Mouse (Mus musculus) MEL (cell line): ENCODE results near the gene Eif2b5. TPM values are rescaled to one million over a fixed set of nuclear protein-coding genes. Genes with fewer than 3 reads are reported as not detected.
"Not testable (repeated sequence)": the region's sequence is repeated elsewhere in the genome, so short reads cannot be mapped to it uniquely, and the experiment has no call there.

Source experiments
- DNase-seq: peaks from one replicate; pipeline ENCODE4 v3.0.0; 2011; ENCODE audit warnings: low read depth, low spot score
- H3K27ac ChIP-seq: 2 replicates; pipeline ENCODE4 v1.5.1; 2012; ENCODE audit warnings: low read depth, mild to moderate bottlenecking, control low read depth, low read length, moderate library complexity; ENCODE audit not compliant: control insufficient read depth
- H3K27me3 ChIP-seq, 2 experiments: fragments of 150-350 bp in 1 of 2; sonication (generic) in 1 of 2; 2 replicates each; pipeline ENCODE4 v1.6.1; 2012; ENCODE audit warnings: low read length in 2 of 2, mild to moderate bottlenecking in 2 of 2, improper control_type of control experiment in 1 of 2, moderate library complexity in 1 of 2; ENCODE audit not compliant: insufficient read depth in 2 of 2, control insufficient read depth in 1 of 2
- H3K36me3 ChIP-seq, 2 experiments: 2 replicates each; pipeline ENCODE4 v1.6.1; 2012 to 2014; ENCODE audit warnings: low read length in 2 of 2, improper control_type of control experiment in 1 of 2, inconsistent platforms in 1 of 2, mild to moderate bottlenecking in 1 of 2; ENCODE audit not compliant: insufficient read depth in 2 of 2, control insufficient read depth in 1 of 2
- H3K4me1 ChIP-seq, 2 experiments: fragments of 150-350 bp in 1 of 2; sonication (generic) in 1 of 2; 2 replicates each; pipeline ENCODE4 v1.6.1; 2012; ENCODE audit warnings: low read length in 2 of 2, improper control_type of control experiment in 1 of 2, mild to moderate bottlenecking in 1 of 2; ENCODE audit not compliant: insufficient read depth in 2 of 2, control insufficient read depth in 1 of 2
- H3K4me3 ChIP-seq, 2 experiments: fragments of 150-350 bp in 1 of 2; sonication (generic) in 1 of 2; 2 replicates each; pipeline ENCODE4 v1.5.1; 2012; ENCODE audit warnings: low read depth in 2 of 2, low read length in 2 of 2, mild to moderate bottlenecking in 2 of 2, moderate library complexity in 2 of 2, control low read depth in 1 of 2, improper control_type of control experiment in 1 of 2; ENCODE audit not compliant: control insufficient read depth in 1 of 2, insufficient read depth in 1 of 2
- H3K79me2 ChIP-seq: 2 replicates; pipeline ENCODE4 v1.6.1; 2012; ENCODE audit warnings: mild to moderate bottlenecking, low read length, moderate library complexity; ENCODE audit not compliant: control insufficient read depth, poor library complexity, insufficient read depth
- H3K9ac ChIP-seq: 2 replicates; pipeline ENCODE4 v1.6.1; 2012; ENCODE audit warnings: low read depth, mild to moderate bottlenecking, control low read depth, low read length, moderate library complexity; ENCODE audit not compliant: control insufficient read depth, poor library complexity, severe bottlenecking
- H3K9me3 ChIP-seq: fragments of 150-350 bp; sonication (generic); replicated peaks from 2 replicates; pipeline ENCODE4 v1.6.1; 2012; ENCODE audit warnings: mild to moderate bottlenecking, low read length, improper control_type of control experiment, moderate library complexity; ENCODE audit not compliant: insufficient read depth
- CHD2 ChIP-seq: IDR thresholded peaks from 2 replicates; pipeline ENCODE4 v1.6.1; 2011; ENCODE audit warnings: low read length, improper control_type of control experiment
- E2F4 ChIP-seq: IDR thresholded peaks from 2 replicates; pipeline ENCODE4 v1.6.1; 2011; ENCODE audit warnings: low read depth, low read length, improper control_type of control experiment, borderline replicate concordance
- ELF1 ChIP-seq: IDR thresholded peaks from 2 replicates; pipeline ENCODE4 v1.6.1; 2014; ENCODE audit warnings: low read depth, mild to moderate bottlenecking, inconsistent platforms, low read length, improper control_type of control experiment, moderate library complexity
- HCFC1 ChIP-seq: IDR thresholded peaks from 2 replicates; pipeline ENCODE4 v1.6.1; 2012; ENCODE audit warnings: low read depth, mild to moderate bottlenecking, inconsistent platforms, low read length, improper control_type of control experiment, moderate library complexity
- MAZ ChIP-seq: IDR thresholded peaks from 2 replicates; pipeline ENCODE4 v1.6.1; 2012; ENCODE audit warnings: low read depth, mild to moderate bottlenecking, inconsistent platforms, low read length, improper control_type of control experiment
- MEF2A ChIP-seq: IDR thresholded peaks from 2 replicates; pipeline ENCODE4 v1.6.1; 2014; ENCODE audit warnings: low read depth, mild to moderate bottlenecking, inconsistent platforms, low read length, improper control_type of control experiment; ENCODE audit not compliant: poor library complexity, insufficient replicate concordance, severe bottlenecking; ENCODE audit errors: extremely low read depth
- RCOR1 ChIP-seq: IDR thresholded peaks from 2 replicates; pipeline ENCODE4 v1.6.1; 2012; ENCODE audit warnings: low read depth, mild to moderate bottlenecking, inconsistent platforms, low read length, improper control_type of control experiment
- TBP ChIP-seq: IDR thresholded peaks from 2 replicates; pipeline ENCODE4 v1.8.0; 2011; ENCODE audit warnings: low read depth, low read length, improper control_type of control experiment
- TCF12 ChIP-seq: IDR thresholded peaks from 2 replicates; pipeline ENCODE4 v1.6.1; 2014; ENCODE audit warnings: low read depth, mild to moderate bottlenecking, inconsistent platforms, low read length, improper control_type of control experiment, moderate library complexity
- USF2 ChIP-seq, 2 experiments: IDR thresholded peaks; 2 replicates each; pipeline ENCODE4 v1.6.1; 2011 to 2012; ENCODE audit warnings: improper control_type of control experiment in 2 of 2, low read length in 2 of 2, borderline replicate concordance in 1 of 2, inconsistent platforms in 1 of 2, low read depth in 1 of 2, mild to moderate bottlenecking in 1 of 2; ENCODE audit not compliant: insufficient read depth in 1 of 2
- ZKSCAN1 ChIP-seq: IDR thresholded peaks from 2 replicates; pipeline ENCODE4 v1.6.1; 2012; ENCODE audit warnings: low read depth, mild to moderate bottlenecking, inconsistent platforms, low read length, improper control_type of control experiment, moderate library complexity
- polyA plus RNA-seq, 2 experiments: library from polyadenylated mRNA; stranded (reverse) in 1 of 2; unstranded in 1 of 2; fragments of >175 nt in 1 of 2; fragments of >200 nt in 1 of 2; gene quantifications; 2 replicates each; pipeline versions ENCODE4 v1.2.1 to v1.2.4; 2012; ENCODE audit warnings: low replicate concordance in 2 of 2, low read depth in 1 of 2; ENCODE audit not compliant: insufficient read length in 2 of 2, insufficient read depth in 1 of 2, missing spikeins in 1 of 2
- total RNA-seq: library from RNA; depleted of rRNA; stranded (reverse); fragments of 300-350 nt; gene quantifications from 2 replicates; pipeline ENCODE4 v1.2.3, GENCODE M21; 2012

The Eif2b5 gene
- total and polyA plus RNA-seq, 3 experiments: 91.1 to 131 (median 115) TPM

- H3K4me1 ChIP-seq: peaks cover 0 to 10% of the 10 kb centered on the region in 2 experiments; a peak in 2 of 4 replicates
- no peak for TF ChIP-seq MEF2A
- TF ChIP-seq TBP: no peak
- TF ChIP-seq E2F4: no peak
- no peak for TF ChIP-seq RCOR1
- no peak for TF ChIP-seq MAZ
- no peak for TF ChIP-seq USF2 (IDR thresholded peaks at IDR 0.05; ENCODE audit: borderline replicate concordance in 1 of 2, insufficient read depth in 1 of 2, low read depth in 1 of 2, low read length in 2 of 2)
- TF ChIP-seq HCFC1: no peak
- TF ChIP-seq CHD2: no peak
- no peaks in the 10 kb centered on the region for H3K79me2 ChIP-seq
- no peak overlapping the region for H3K4me3 ChIP-seq
- no peak overlapping the region for H3K27ac ChIP-seq
- H3K36me3 ChIP-seq: no peaks in the 10 kb centered on the region; a peak in 1 of 4 replicates
- H3K9me3 ChIP-seq: no peaks in the 10 kb centered on the region
- H3K9ac ChIP-seq: no peak overlapping the region
- H3K27me3 ChIP-seq: peaks cover 0 to 3% of the 10 kb centered on the region in 2 experiments; a peak in 1 of 4 replicates
- DNase-seq: no peak
These were observed 12.6 kb upstream of the Eif2b5 start for GRCm38 (mm10) chr16:20486048-20486447.

GRCm38 (mm10) chr16:20488151-20488550, 10.5 kb upstream of the Eif2b5 start:
- no peak for DNase-seq
- Histone ChIP-seq H3K27ac (no peak overlapping the region), H3K9me3 (no peaks in the 10 kb centered on the region), H3K36me3 (peaks cover 0 to under 1% of the 10 kb centered on the region in 2 experiments; a peak in 2 of 4 replicates), H3K9ac (no peak overlapping the region), H3K4me1 (peaks cover 0 to 10% of the 10 kb centered on the region in 2 experiments; a peak in 2 of 4 replicates), H3K4me3 (no peak overlapping the region), H3K79me2 (no peaks in the 10 kb centered on the region), H3K27me3 (peaks cover 0 to 3% of the 10 kb centered on the region in 2 experiments; a peak in 1 of 4 replicates)
- TF ChIP-seq CHD2: no peak
- TF ChIP-seq ZKSCAN1: no peak
- no peak for TF ChIP-seq TCF12
- TF ChIP-seq ELF1: no peak

GRCm38 (mm10) chr16:20488751-20489150, 9.9 kb upstream of the Eif2b5 start:
- not testable (repeated sequence) for H3K4me1 ChIP-seq, H3K4me3 ChIP-seq, H3K79me2 ChIP-seq, H3K27me3 ChIP-seq, H3K9me3 ChIP-seq, H3K27ac ChIP-seq, H3K36me3 ChIP-seq, H3K9ac ChIP-seq, DNase-seq
